Mouse (Mus musculus) midbrain, embryonic 10.5 days (tissue): ENCODE measurements around the gene Ccr7. TPM values are rescaled to one million over a fixed set of nuclear protein-coding genes. Genes with fewer than 3 reads are reported as not detected.

Source experiments
- DNase-seq: peaks from one replicate; pipeline ENCODE4 v3.0.0-alpha.2; 2017; ENCODE audit warnings: low spot score
- H3K27ac ChIP-seq: fragments of 300-500 bp; sonication (generic); replicated peaks from 2 replicates; pipeline ENCODE4 v1.5.1; 2016; ENCODE audit warnings: mild to moderate bottlenecking
- H3K27me3 ChIP-seq: fragments of 300-500 bp; sonication (generic); 2 replicates; pipeline ENCODE4 v1.6.1; 2016; ENCODE audit warnings: low read depth, mild to moderate bottlenecking; ENCODE audit not compliant: poor library complexity, severe bottlenecking
- H3K36me3 ChIP-seq: fragments of 300-500 bp; sonication (generic); 2 replicates; pipeline ENCODE4 v1.6.1; 2016; ENCODE audit warnings: mild to moderate bottlenecking, moderate library complexity
- H3K4me1 ChIP-seq: fragments of 300-500 bp; sonication (generic); 2 replicates; pipeline ENCODE4 v1.6.1; 2016
- H3K4me3 ChIP-seq: fragments of 300-500 bp; sonication (generic); 2 replicates; pipeline ENCODE4 v1.5.1; 2016; ENCODE audit warnings: mild to moderate bottlenecking, moderate library complexity
- H3K9me3 ChIP-seq: fragments of 300-500 bp; sonication (generic); replicated peaks from 2 replicates; pipeline ENCODE4 v1.6.1; 2016; ENCODE audit warnings: mild to moderate bottlenecking
- WGBS: fragments of 180-500 bp; shearing (Covaris S2); methylation state at CpG from one replicate; pipeline ENCODE4 v1.1.7; 2016; 5-methylcytosine and 5-hydroxymethylcytosine counted together
- polyA plus RNA-seq: library from polyadenylated mRNA; unstranded; fragments of >200 nt; fragmentation: Nextera tagmentation; extraction: Ambion mirVana; gene quantifications from 2 replicates; pipeline ENCODE4 v1.2.1, GENCODE M21; 2016

The Ccr7 gene
- polyA plus RNA-seq, 1 experiment from 2014 or later = 0.14 TPM

DNA sequence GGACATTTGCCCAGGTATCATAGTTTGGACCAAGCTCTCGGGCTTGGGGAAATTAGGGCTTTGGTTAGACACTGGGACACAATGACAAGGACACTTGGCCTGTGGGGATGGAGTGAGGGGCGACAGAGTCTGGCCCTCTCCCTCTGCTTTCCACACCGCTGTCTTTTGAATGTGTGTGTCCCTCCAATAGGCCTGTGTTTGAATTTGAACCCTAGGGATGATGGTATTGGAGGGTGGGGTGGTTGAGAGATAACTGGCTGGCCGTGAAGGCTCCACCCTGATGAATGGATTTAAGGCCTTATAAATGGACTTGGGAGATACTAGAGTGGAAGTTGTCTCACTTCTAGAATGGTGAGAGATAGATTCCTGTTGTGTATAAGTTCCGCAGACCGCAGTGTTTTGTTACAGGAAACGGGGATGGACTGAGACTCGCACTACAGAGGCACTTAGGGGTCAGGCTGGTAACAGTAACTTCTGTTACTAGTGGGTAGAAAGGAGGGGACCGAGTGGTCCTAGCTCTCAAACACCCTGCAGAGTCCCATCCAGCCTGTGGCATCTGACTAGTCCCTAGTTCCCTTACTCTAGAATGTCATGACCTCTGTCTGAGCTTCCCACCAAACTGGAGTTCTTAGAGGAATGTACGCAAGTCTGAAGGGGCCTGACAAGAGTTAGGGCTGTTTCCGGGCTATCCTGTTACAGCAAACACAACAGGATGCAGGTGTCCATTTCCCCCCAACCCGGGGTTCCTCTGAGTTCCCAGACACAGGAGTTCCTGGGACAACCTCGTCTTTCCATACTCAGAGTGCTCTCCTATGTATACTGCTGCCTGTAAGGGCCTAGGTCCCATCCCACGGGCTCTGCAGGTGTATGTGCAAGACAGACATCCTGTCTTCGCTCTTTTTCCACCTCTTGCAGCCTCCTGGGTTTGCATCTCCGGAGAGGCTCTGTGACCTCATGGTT lies 11.5 kb downstream of the Ccr7 start:
- no peaks in the 10 kb centered on the region for H3K9me3 ChIP-seq
- no peak overlapping the region for H3K4me3 ChIP-seq
- WGBS = 79% methylated on average over 16 of the region's 16 CpGs
- no peak for DNase-seq
- H3K27me3 ChIP-seq = no peaks in the 10 kb centered on the region
- H3K36me3 ChIP-seq = no peaks in the 10 kb centered on the region
- H3K27ac ChIP-seq = no peak overlapping the region
- H3K4me1 ChIP-seq = peaks cover 36% of the 10 kb centered on the region

DNA sequence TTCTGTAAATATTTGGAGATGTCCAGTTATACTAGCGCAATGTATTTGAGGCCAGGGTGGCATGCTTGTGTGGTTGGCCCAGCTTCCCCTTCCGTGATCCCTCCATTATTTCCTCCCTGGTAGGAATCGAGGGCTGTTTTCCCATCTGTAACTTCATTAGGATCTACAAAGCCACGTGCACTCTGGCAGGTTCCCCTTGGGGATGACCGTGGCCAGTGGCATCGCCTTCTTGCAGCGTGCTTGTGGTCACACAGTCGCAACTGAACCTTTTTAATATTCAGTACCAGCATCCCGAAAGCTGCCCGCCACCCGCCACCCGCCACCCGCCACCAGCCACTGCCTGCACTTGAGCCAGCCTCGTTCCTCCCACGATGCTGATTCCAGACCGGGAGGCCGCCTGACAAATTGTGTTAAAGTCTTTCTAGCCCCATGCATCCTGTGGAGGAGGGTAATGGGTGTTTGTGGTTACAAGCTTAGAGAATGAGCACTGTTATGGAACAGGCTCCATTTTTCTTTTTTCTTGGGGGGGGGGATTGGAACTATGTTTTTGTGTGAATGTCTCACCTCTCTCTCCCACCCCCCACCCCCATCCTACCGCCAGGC lies 12.3 kb downstream of the Ccr7 start:
- 75% methylated on average over 18 of the region's 18 CpGs for WGBS
- no peak overlapping the region for H3K27ac ChIP-seq

GRCm38 (mm10) chr11:99142046-99142445 lies 12.8 kb downstream of the Ccr7 start:
- no peak overlapping the region for H3K4me3 ChIP-seq
- H3K9me3 ChIP-seq = no peaks in the 10 kb centered on the region
- no peak for DNase-seq
- no peaks in the 10 kb centered on the region for H3K27me3 ChIP-seq
- H3K36me3 ChIP-seq = no peaks in the 10 kb centered on the region
- 79% methylated on average over 6 of the region's 6 CpGs for WGBS
- peaks cover 23% of the 10 kb centered on the region for H3K4me1 ChIP-seq
- H3K27ac ChIP-seq = no peak overlapping the region

More for the DNA sequence above, 12.3 kb downstream of the Ccr7 start:
- no peaks in the 10 kb centered on the region for H3K9me3 ChIP-seq
- DNase-seq = no peak
- H3K36me3 ChIP-seq = no peaks in the 10 kb centered on the region
- no peaks in the 10 kb centered on the region for H3K27me3 ChIP-seq
- H3K4me3 ChIP-seq = no peak overlapping the region
- peaks cover 28% of the 10 kb centered on the region for H3K4me1 ChIP-seq

DNA sequence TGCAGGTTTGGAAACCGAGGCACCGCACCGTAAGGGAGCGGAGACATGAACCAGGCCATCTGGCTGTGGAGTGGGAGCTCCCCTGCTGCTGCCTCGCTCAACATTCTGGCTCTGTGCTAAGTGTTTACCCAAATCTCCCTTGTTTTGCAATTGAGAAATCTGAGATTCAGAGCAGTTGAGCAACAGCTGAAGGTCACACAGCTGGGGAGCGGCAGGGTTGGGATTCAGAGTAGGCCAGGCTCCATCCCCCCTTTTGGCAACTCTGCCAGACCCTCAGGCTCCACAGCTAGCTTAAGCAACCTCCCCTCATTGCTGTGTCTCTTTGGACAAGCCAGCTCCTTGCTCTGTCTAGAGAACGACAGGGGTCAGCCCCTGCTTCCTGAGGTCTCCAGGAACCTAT lies 13.3 kb downstream of the Ccr7 start:
- Histone ChIP-seq H3K4me3 (no peak overlapping the region), H3K4me1 (peaks cover 19% of the 10 kb centered on the region), H3K27ac (no peak overlapping the region), H3K9me3 (no peaks in the 10 kb centered on the region), H3K27me3 (no peaks in the 10 kb centered on the region), H3K36me3 (no peaks in the 10 kb centered on the region)
- WGBS = 61% methylated on average over 7 of the region's 7 CpGs
- DNase-seq = no peak

GRCm38 (mm10) chr11:99138976-99139375 lies 15.9 kb downstream of the Ccr7 start:
- Histone ChIP-seq H3K27ac (no peak overlapping the region), H3K36me3 (no peaks in the 10 kb centered on the region), H3K4me3 (no peak overlapping the region), H3K9me3 (no peaks in the 10 kb centered on the region), H3K4me1 (peaks cover 36% of the 10 kb centered on the region), H3K27me3 (no peaks in the 10 kb centered on the region)
- 86% methylated on average over 9 of the region's 9 CpGs for WGBS
- DNase-seq = no peak

- Histone ChIP-seq H3K36me3 (no peaks in the 10 kb centered on the region), H3K27me3 (no peaks in the 10 kb centered on the region), H3K4me3 (no peak overlapping the region), H3K27ac (no peak overlapping the region), H3K4me1 (peaks cover 39% of the 10 kb centered on the region), H3K9me3 (no peaks in the 10 kb centered on the region)
- DNase-seq = no peak
- 82% methylated on average over 4 of the region's 4 CpGs for WGBS
These were observed 17.5 kb downstream of the Ccr7 start for GRCm38 (mm10) chr11:99137385-99137784.

- no peaks in the 10 kb centered on the region for H3K27me3 ChIP-seq
- no peak overlapping the region for H3K4me3 ChIP-seq
- DNase-seq = no peak
- 61% methylated on average over 4 of the region's 4 CpGs for WGBS
- H3K27ac ChIP-seq = peak overlapping the region; percentile 55
- H3K36me3 ChIP-seq = no peaks in the 10 kb centered on the region
- H3K9me3 ChIP-seq = no peaks in the 10 kb centered on the region
- peaks cover 43% of the 10 kb centered on the region for H3K4me1 ChIP-seq
These were observed 17.9 kb downstream of the Ccr7 start for GRCm38 (mm10) chr11:99136961-99137360.

DNA sequence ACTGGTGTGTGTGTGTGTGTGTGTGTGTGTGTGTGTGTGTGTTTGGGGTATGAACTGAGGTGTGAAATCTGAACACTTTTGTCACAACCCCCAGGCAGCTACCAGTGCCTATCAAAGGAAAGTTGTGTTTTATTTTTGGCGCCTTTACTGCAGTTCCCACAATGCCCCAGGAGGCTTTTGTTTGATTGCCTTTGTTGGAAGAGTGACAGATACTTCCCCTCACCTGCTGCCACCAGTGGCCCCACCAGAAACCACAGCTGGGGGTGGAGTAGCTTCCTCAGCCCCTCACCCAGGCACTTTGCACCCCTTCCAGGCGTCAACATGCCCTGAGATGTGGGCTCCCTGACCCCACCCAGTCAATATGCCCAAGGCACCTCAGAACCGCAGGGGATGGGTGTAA lies 18.5 kb downstream of the Ccr7 start:
- no peak overlapping the region for H3K4me3 ChIP-seq
- no peak for DNase-seq
- peaks cover 49% of the 10 kb centered on the region for H3K4me1 ChIP-seq
- H3K27ac ChIP-seq = peak overlapping the region; percentile 55
- no peaks in the 10 kb centered on the region for H3K36me3 ChIP-seq
- WGBS = 61% methylated on average over 3 of the region's 3 CpGs
- H3K27me3 ChIP-seq = no peaks in the 10 kb centered on the region
- H3K9me3 ChIP-seq = no peaks in the 10 kb centered on the region

DNA sequence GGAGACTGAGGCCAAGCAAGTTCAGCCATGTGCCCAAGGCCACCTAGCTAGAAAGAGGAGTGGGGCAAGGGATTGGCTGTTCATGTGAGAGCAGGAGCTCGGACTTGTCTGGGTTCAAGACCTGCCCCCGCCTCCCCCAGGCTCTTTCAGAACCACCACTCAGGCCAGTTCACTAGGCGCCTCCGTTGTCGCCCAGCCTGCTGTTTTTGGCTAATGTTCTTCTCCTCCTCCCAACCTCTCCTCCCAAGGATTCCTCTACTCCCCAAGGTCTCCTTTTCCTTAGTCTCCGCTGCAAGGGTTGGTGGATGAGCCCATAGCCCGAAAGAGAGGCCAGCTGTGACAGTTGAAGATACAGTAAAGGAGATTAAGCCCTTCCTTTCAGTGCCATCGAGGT lies 19.8 kb downstream of the Ccr7 start:
- DNase-seq = no peak
- H3K9me3 ChIP-seq = no peaks in the 10 kb centered on the region
- H3K27me3 ChIP-seq = no peaks in the 10 kb centered on the region
- H3K4me3 ChIP-seq = no peak overlapping the region
- peaks cover 60% of the 10 kb centered on the region for H3K4me1 ChIP-seq
- H3K27ac ChIP-seq = peak overlapping the region; percentile 61
- no peaks in the 10 kb centered on the region for H3K36me3 ChIP-seq
- 76% methylated on average over 8 of the region's 8 CpGs for WGBS

GRCm38 (mm10) chr11:99134266-99135046 lies 20.4 kb downstream of the Ccr7 start:
- no peaks in the 10 kb centered on the region for H3K27me3 ChIP-seq
- 73% methylated on average over 15 of the region's 15 CpGs for WGBS
- DNase-seq = no peak
- H3K36me3 ChIP-seq = no peaks in the 10 kb centered on the region
- peaks cover 60% of the 10 kb centered on the region for H3K4me1 ChIP-seq
- no peak overlapping the region for H3K4me3 ChIP-seq
- H3K27ac ChIP-seq = peak overlapping the region; percentile 61
- no peaks in the 10 kb centered on the region for H3K9me3 ChIP-seq

GRCm38 (mm10) chr11:99133285-99133897 lies 21.5 kb downstream of the Ccr7 start:
- Histone ChIP-seq H3K4me3 (no peak overlapping the region), H3K4me1 (peaks cover 54% of the 10 kb centered on the region), H3K36me3 (no peaks in the 10 kb centered on the region), H3K9me3 (no peaks in the 10 kb centered on the region), H3K27me3 (no peaks in the 10 kb centered on the region), H3K27ac (peak overlapping the region; percentile 28)
- no peak for DNase-seq
- 58% methylated on average over 5 of the region's 5 CpGs for WGBS

DNA sequence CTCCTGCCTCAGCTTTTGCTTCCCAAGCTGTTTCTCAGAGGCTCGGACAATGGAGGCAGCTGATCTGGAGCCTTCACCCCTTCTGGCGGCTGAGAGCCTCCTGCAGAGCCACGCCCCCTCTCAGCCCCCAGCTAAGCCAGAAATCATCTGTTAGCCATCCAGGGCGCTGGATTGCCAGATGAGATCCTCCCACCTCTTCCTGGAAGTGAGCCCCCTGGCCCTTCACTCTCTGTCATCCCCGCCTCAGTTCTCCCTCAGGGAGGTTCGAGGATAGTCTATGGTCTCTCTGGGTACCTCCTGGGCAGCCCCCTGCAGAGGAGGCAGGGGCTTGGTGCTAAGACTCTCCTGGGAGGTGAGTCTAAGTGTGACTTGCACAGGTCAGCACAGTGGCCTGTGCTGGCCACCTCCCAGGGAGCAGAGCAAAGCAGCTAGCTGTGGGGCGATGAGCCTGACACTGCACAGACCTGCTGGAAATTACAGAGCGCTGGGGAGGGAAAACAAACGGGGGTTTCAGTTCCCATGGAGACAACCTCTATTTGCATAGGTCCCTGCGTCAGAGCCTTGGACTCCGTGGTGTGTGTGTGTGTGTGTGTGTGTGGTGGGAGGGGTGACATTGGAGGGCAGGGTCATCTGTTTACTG lies 22.7 kb downstream of the Ccr7 start:
- Histone ChIP-seq H3K4me1 (peaks cover 55% of the 10 kb centered on the region), H3K27me3 (no peaks in the 10 kb centered on the region), H3K9me3 (no peaks in the 10 kb centered on the region), H3K27ac (peak overlapping the region; percentile 83), H3K36me3 (no peaks in the 10 kb centered on the region), H3K4me3 (peak overlapping the region; percentile 38)
- DNase-seq = peak; percentile 80
- WGBS = 2% methylated on average over 11 of the region's 11 CpGs
